Mouse (Mus musculus): ENCODE data around the gene Tk1.

Gene Tk1

GRCm38 (mm10) chr11:117825333-117826101, at the start of gene Tk1, which contains the start of gene Afmid:
TSS of gene Tk1 (minus strand) at chr11:117826092.
TSS of gene Afmid (plus strand) at chr11:117825924.
- DNase-seq (ENCODE audit: low spot score), result peak; percentile 88

- no peak for DNase-seq (ENCODE audit: low spot score)
Measured at GRCm38 (mm10) chr11:117875681-117876080, 49.8 kb upstream of the Tk1 start.

DNA sequence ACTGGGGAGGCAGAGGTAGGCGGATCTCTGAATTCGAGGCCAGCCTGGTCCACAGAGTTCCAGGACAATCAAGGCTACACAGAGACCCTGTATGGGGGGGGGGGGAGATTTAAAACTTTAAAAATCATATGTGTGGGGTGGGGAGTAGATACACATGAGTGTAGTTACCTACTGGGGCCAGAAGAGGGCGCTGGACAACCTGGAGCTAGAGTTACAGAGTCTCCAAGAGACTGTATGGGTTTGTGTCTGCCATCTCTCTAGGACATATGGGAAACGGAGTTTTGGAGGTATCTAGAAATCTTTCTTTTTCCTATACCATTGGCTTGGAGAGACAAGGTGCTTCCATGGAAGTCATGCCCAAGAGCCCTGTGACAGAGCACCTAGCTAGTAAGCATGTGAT, 48.5 kb upstream of the Tk1 start:
- DNase-seq (ENCODE audit: low spot score), result peak; percentile 44

- DNase-seq (ENCODE audit: low spot score), result peak; percentile 88
Measured at GRCm38 (mm10) chr11:117872861-117873608, 47.1 kb upstream of the Tk1 start, which contains the start of gene Tha1. TSS of gene Tha1 (minus strand) at chr11:117873481.

- no peak for DNase-seq (ENCODE audit: low spot score)
Measured at GRCm38 (mm10) chr11:117871911-117872584, 46.2 kb upstream of the Tk1 start.

- DNase-seq (ENCODE audit: low spot score), result no peak
Measured at GRCm38 (mm10) chr11:117871376-117871775, 45.5 kb upstream of the Tk1 start.

DNA sequence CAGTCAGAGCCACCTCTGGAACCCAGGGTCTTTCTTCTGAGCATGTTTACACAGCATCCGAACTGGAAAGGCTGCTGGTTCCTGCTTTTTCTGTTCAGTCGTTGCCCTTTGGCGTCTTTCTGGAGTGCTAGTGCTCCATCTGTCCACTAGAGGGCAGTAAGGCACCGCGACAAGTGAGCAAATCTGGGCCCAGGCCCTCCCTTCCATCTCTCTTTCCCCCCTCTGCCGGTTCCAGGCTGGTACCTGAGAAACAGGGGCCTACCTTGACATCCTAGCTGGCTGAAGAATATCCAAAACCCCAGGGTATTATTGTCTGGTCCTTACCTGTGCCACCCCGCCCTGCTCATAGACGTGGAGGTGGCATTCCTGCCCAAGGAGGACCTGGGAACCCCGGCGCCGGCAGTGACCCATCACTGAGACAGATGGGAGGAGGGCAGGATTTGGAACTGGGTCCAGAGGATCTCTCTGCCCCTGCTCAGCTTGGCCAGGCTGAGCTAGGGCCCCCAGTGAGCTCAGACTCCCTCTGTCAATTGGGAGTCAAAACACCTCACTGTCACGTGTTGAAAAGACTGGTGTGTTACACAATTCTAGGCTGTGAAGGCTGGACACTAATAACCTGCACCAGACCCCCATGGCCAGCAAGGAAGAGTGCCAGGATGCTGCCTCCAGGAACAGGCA, 44.9 kb upstream of the Tk1 start:
- DNase-seq (ENCODE audit: low spot score), result peak; percentile 88

DNA sequence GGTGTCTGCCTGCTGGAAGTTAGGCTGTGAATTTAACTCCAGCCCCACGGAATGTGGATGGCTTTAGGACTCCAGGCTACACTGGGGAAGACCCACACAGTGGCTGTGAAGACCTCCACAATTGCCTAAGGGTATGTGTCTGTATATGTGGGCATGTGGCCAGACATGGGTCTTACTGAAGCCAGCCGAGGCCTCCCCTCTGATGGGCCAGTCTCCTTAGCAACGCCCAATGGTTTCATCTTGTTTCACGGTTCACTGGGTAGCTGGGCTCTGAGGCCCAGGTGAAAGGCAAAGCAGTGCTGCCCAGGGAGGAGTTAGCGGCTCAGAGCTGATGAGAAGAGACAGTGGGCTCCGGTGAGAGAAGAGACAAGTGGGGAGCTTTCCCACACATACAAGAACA, 40.1 kb upstream of the Tk1 start:
- no peak for DNase-seq (ENCODE audit: low spot score)

- DNase-seq (ENCODE audit: low spot score), result no peak
Measured at GRCm38 (mm10) chr11:117864805-117865204, 38.9 kb upstream of the Tk1 start.

DNA sequence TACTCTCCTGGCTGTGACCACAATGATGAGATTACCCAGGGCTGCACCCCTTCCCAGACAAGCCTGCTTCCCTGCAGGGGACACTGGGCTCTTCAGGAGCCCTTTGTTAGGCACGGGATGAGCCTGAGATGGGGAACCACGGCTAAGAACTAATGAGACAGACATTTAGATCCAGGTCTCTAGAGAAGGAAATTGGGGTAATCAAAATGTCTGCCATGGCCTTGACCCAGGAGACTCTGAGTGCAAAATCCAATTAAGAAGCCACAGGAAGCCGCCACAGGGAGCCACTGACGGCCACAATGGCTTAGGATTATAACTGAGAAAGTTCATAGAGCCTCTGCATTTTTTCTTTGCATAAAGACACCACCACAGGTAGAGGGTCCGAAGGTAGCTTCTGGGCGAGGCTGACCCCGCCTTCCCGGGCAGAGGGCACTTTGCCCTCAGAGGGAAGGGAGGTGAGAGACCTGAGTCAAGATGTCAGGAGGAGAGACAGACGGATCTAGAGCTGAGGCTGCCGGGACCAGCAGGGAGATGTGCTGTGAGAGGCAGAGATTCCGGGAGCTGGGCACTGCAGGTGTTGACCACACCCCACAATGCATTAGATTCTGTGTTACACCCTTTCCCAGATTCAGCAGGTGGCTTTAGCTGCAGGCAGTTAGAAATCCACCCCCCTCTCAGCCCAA, 37.4 kb upstream of the Tk1 start:
- no peak for DNase-seq (ENCODE audit: low spot score)

DNA sequence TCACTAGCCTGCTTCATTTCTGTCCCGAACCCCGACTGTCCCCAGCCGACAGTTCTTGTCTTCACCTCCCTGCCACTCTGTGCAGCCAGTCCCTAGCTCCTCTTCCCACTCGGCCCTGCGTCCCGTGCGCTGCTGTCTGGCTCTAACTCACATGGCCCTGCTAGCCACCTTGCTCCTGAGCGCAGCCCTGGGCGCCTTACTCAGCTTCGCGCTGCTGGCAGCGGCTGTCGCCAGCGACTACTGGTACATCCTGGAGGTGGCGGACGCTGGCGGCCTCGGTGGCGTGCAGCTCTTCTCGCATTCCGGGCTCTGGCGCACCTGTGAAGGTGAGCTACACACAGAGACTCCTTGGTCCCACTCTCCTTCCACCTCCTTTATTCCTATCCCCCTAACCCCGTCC, 34.7 kb upstream of the Tk1 start, which contains the start of gene Tmem235:
TSS of gene Tmem235 (plus strand) at position 152 of the 400 bp plus-strand sequence.
- DNase-seq (ENCODE audit: low spot score), result no peak

DNA sequence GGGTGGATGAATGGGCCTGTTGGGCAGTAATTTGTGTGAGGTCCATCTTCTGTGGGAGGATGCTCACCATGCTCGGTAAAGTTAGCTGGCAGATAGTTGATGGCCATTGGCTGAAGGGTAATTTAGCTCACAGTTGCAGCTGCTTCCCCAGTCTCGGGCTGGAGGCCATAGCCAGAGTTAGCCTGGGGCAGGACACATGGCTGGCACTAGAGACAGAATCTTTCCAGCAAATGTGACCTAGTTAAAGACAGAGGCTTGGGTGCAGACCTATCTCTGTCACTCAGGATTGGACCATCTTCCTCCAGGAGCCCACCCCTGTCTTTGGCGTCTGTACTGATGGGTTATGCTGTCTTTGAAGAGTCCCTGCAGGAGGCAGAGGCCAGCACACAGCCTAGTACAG, 32.5 kb upstream of the Tk1 start:
- no peak for DNase-seq (ENCODE audit: low spot score)

DNA sequence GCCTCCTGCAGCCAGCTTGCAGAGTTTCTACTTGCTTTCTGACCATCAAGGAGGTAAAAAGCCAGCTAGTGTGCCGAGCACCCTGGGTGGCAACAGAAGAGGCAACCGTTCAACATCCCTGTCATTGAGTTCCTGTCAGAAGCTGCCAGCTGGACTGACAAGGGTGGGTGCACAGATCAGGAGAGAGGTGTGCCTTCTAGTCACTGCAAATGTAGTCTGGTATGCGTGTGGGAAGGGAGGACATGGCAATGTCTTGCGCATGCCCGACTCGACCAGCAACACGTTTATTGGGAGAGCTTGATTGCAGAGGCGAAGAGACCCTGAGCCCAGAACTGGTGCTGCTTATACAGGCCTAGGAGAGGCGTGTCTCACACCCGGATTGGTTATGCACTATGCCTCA, 31.6 kb upstream of the Tk1 start:
- DNase-seq (ENCODE audit: low spot score), result no peak

DNA sequence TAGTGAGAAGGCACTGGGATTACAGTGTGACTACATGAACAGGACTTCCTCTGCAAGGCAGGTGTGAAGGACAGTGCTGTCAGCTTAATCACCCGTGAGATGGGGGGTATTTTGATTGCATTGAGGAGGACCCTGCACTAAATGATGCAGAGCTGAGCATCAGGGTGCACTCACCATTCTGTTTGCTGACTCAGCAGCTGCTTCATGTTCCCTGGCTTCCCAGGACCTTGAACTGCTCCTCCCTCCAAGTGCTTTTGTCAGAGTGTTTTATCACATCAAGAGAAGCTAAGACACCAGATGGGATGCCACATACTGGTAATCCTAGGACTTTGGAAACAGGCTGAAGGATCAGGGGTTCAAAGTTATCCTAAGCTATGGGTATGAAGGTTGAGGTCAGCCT, 30.1 kb upstream of the Tk1 start:
- no peak for DNase-seq (ENCODE audit: low spot score)

GRCm38 (mm10) chr11:117855360-117855759, 29.5 kb upstream of the Tk1 start:
- DNase-seq (ENCODE audit: low spot score), result no peak

DNA sequence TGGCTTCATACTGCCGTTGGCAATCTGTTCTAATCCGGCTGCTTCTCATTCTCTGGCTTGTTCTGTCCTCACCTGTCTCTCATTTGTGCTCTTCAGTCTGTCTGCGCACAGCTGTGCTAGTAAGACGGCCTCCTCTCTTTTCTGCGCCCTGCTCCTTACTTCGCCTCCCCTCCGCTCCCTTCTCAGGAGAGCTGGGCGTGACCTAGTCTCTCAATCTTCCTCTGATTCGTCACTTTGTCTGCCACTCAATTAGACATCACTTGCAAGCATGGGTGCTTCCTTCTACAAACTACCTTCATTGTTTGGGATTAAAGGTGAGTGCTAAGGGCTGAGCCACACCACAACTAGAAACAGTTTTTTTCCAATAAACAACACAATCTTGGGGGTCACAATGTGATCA, 28.3 kb upstream of the Tk1 start:
- DNase-seq (ENCODE audit: low spot score), result no peak

- no peak for DNase-seq (ENCODE audit: low spot score)
Measured at GRCm38 (mm10) chr11:117852875-117853274, 27.0 kb upstream of the Tk1 start.

DNA sequence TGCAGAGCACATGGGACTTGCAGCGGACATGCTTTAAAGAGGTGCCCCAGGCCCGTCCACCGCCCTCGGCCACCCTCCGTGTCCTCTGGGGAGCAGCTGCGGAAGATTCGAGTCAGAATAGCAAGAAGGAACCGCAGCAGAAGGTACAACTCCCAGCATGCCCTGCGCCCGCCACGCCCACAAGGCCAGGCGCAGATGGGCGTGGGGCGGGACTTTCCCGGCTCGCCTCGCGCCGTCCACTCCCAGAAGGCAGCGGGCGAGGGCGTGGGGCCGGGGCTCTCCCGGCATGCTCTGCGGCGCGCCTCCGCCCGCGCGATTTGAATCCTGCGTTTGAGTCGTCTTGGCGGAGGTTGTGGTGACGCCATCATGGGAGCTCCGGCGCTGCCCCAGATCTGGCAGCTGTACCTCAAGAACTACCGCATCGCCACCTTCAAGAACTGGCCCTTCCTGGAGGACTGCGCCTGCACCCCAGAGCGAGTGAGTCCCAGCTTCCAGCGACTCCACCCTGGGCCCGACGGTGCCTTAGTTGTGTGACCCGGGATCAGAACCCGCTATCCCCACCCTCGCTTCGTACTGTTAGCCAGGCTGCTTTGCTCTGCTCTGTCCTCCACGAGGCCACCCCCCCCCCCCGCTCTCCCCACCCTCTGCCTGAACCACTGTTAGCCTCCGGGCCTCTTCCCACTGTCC, 23.2 kb upstream of the Tk1 start, which contains the start of gene Birc5:
TSS of gene Birc5 (plus strand) at position 267 of the 687 bp plus-strand sequence.
- peak; percentile 95 for DNase-seq (ENCODE audit: low spot score)

GRCm38 (mm10) chr11:117848271-117848984, 22.5 kb upstream of the Tk1 start:
- peak; percentile 60 for DNase-seq (ENCODE audit: low spot score)

DNA sequence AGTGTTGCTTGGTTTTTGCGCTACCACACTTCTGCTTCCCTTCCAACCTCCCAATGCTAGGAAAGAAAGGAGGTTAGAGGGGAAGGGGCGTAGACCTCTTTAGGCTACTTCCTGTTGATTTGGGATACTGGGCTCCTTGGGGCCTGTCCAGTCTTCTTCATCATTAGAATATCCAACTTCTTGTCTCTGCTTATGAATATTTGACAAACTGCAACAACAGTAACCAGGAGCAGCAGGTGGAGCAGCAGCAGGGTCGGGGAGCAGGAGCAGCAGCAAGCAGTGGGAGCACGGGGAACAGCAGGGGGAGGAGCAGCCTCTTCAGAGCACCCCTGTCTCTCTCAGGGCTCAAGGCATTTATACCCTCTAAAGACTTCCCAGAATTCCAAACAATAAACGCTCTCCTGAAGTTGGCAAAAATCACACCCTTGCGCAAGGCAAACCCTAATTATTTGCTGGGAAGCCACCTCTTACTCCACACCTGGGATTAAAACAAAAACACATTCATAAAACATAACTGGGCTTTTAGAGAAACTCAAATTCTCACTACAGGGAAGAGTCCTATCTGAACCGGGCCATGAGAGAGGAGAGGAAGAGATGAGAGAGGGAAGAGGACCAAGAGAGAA, 21.8 kb upstream of the Tk1 start:
- peak; percentile 44 for DNase-seq (ENCODE audit: low spot score)

Data from adipocyte (in vitro differentiated cells).